Mouse (Mus musculus) lung, postnatal 10 days (tissue): ENCODE measurements around the gene Taf1.
A peak's percentile ranks its signal among the peaks of the same experiment; 100 is the strongest.

ENCODE experiments used
- DNase-seq: peaks from one replicate; pipeline ENCODE4 v3.0.0; 2021

The Taf1 gene

DNA sequence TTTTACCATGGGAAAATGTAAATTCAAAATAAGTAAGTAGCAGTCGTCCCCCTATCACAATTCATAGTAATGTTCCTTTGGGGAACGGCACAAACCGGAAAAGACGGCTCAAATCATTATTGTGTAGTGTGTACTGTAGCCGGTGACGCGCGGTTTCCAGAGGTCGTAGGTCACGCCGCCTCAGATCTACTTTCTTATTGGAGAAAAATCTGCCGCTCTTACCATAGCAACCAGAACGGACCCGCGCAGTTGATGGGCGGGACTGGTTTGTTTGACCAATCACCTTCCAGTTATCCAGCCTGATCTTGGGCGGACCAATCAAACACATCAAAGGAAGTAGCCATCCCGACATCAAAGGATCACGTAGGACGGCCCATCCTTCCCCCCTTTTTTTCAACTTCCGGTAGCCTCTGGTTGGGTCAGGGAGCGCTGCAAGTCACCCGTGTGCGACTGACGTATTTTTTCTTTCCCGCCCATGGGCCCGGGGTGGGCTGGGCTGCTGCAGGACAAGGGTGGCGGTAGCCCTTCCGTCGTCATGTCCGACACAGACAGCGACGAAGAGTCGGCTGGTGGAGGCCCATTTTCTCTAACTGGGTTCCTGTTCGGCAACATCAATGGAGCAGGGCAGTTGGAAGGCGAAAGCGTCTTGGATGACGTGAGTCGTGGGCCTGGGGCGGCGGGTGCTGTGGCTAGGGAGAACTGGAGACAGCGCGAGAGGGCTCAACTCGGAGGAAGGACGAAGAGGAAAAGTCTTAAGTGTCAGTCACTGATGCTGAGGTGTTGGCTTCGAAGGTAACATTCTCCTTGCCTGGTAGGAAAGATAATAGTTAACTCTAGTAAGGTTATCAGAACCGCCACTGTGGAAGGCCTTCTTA, at the start of gene Taf1:
Gene Taf1, plus strand, starts transcription at position 388 of the 875 bp plus-strand sequence.
- DNase-seq, result peak; percentile 96

DNA sequence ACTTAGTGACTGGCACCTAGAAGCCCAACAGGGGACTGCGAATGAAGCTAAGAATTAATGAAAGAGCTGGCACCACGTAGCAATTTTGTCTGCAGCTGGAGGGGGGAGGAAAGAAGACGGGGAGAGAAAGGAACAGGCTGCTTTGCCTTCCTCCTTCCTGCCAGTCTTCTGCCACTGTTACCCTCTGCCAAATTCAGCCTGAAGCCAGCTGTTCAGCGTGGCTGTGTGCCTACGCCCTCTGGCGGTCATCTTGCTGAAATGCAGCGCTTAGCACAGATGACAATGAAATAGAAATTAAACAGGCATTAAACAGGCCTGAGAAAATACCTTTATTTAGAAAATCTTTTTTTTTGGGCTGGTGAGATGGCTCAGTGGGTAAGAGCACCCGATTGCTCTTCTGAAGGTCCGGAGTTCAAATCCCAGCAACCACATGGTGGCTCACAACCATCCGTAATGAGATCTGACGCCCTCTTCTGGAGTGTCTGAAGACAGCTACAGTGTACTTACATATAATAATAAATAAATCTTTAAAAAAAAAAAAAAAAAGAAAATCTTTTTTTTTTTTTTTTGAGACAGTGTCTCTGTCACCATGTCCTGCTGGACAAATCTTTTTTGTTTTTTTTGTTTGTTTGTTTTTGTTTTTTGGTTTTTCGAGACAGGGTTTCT, 45.9 kb upstream of the Taf1 start:
- peak; percentile 63 for DNase-seq

DNA sequence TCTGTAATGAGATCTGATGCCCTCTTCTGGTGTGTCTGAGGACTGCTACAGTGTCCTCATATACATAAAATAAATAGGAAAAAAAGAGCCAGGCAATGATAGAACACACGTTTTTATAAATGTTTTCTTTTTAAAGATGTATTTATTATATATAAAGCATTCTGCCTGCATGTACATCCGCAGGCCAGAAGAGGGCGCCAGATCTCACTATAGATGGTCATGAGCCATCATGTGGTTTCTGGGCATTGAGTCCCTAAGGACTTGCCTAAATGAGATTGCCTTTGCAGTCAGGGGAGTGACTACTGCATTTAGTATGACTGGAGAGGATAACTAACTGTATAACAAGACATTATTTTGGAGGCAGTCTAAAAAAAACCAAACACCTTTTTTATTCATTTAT, 27.9 kb upstream of the Taf1 start:
- peak; percentile 9 for DNase-seq

DNA sequence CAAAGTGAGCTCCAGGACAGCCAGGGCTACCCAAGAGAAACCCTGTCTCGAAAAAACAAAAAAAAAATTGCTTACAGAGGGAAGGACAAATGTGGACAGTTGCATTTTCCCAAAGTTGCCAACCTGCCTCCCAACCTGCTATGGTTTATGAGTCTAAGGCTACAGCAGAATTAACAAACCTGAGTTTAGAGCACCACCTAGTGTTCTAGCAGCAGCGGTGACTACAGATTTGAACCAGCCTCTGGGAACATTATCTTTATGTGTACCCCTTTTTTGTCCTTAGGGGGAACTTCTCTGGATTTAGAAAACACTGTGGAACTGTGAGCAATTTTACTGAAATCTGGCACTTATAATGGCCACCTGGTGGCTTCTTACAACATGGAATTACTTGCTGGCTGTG, 16.8 kb upstream of the Taf1 start:
- peak; percentile 2 for DNase-seq

DNA sequence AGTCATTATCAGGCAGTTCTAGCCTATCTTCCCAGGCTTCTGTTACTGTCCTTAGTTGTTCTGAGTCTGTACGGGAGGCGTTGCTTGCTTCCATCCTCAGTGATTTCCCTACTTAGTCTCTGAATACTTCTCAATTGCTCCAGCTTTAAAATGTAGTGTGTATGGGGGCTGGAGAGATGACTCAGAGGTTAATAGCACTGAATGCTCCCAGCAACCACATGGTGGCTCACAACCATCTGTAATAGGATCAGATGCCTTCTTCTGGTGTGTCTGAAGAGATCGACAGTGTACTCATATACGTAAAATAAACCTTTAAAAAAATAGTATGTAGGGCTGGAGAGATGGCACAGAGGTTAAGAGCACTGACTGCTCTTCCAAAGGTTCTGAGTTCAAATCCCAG, 14.5 kb upstream of the Taf1 start:
- no peak for DNase-seq

DNA sequence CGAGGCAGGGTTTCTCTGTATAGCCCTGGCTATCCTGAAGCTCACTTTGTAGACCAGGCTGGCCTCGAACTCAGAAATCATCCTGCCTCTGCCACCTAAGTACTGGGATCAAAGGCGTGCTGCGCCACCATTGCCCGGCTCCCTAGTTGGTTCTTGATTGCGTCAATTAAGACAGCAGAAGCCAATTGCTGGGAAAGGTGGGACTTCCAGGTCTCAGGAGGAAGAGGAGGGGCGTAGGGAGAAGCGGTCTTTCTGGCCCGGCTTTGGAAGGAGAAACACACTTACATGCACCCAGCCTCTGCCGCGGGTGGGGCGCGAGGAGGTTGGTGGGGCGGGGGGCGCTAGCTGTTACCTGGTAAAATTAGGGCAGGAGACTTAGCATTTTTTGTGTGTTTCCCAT, 10.5 kb upstream of the Taf1 start:
- DNase-seq, result peak; percentile 1

DNA sequence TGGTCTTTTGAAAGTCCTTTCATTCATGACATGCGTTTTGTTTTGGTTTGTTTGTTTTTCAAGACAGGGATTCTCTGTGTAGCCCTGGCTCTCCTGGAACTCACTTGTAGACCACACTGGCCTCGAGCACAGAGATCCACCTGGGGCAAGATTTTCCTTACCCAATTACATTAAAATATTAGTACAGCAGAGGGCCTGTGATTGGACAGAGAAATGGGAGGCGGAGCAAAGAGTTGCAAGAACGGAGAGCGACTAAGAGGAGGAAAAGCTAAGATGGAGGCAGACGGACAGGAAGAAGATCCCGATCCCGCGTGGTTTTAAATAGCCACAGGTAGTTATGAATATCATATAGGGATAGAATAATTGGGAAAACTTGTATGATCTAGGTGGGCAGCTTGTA, 5.2 kb upstream of the Taf1 start:
- peak; percentile 44 for DNase-seq

DNA sequence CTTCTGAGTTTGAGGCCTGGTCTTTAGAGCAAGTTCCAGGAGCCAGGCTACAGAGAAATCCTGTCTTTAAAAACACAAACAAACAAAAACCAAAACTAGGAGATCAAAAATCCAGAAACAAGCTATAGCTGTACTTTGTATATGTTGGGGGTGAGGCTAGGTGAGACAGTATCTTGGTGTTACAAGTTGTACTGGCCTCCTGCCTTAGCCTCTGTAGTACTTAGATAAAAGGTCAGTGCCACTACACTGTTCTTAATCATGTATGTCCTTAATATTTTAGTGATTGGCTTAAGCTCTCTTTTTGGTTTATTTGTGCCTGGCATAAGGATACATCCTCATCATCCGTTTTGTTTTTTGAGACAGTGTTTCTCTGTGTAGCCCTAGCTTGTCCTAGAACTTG, 52.9 kb downstream of the Taf1 start:
- no peak for DNase-seq

DNA sequence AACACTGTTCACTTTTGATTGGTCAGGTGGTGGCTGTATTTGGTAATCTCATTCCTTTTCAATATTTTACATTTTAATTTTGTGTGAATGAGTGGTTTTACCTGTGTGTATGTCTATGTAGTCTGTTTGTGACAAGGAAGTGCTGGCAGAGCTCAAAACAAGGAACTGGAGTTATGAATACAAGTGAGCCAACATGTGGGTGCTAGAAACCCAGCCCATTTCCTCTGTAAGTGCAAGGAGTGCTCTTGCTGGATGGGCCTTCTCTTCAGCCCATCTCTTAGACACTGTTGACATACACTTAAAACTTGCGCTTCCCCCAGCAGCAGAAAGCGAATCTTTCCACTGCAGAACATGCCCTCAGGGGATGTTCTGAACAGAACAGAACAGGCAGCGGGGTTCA, 83.6 kb downstream of the Taf1 start:
- DNase-seq, result no peak

DNA sequence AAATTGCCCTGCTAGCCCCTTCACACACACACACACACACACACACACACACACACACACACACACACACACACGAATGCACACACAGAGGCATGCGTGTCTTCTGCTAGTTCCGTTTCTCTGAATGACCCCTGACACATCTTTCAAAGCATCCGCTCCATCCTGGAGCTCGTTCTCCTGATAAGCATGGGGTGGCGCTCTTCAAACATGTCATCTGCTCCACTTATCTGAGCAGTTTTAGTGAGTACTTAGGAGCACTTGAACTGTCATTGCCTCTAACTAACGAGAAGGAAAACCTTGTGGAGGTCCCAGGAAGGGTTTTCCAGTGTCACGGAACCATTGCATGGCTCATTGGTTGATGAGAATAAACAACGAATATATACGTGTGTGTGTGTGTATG, 85.4 kb downstream of the Taf1 start:
- DNase-seq, result no peak

DNA sequence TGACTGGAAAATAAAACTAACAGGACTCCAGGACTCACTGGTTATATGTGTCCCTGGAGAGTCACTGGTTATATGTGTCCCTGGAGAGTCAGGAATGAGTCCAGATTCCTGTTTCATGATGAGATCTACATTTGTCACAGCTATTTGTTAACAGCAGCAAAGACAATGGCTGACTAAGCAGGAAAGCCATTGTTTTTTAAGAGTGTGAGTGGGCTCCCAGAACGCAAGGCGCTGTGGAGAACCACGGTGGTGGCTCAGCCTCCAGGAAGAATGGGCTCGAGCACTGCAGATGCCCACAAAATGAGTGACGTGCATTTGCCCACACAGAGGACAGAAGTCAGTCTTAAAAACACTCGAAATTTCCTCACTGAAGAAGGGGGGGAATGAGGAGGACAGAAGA, 87.8 kb downstream of the Taf1 start:
- no peak for DNase-seq

DNA sequence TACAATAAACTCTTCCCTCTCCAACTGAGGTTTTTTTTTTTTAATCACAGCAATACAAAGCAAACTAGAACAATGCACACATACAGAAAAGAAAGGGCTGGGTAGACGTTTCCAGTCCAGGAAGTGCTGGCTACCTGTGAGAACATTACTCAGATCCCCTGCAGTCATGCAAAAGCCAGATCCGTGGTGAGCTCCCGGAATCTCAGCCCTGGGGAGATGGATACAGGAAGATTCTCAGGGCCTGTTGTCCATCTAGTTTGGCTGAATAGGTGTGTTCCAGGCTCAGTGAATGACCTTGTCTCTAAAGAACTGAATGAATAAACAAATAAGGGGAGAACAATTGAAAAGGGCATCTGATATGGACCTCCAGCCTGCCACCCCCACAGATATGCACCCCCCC, 90.0 kb downstream of the Taf1 start:
- DNase-seq, result no peak

DNA sequence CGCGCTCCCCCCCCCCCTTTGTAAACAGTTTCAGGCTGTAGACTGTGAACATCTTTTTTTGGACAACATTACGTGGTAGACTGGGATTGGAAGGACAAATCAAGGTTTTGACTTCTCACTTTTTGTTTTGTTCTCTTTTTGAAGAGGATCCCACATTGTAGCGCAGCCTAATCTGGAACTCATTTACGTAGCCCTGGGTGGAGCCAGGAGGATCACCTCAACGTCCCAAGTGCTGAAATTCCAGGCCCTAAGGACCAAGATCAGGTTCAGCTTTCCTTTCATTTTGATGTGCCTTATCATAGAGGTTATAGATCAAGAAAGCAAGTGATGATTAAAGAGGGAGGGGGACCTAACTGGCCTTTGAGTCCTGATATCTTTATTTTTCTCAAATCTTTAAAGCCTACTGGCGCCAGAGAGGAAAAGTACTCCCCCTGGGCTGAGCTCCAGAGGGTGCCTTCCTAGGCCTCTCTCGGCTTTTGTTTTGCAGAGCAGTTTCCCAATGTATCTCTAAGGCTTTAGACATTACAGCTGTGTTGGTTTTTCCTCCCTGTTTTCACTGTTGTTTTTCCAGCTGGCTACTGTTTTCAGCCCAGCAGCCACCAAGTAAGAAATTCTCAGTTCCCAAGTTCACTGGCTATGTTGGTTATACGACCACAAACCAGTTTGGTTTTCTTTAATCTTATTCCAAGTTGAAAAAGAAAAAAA, 104.4 kb downstream of the Taf1 start:
- DNase-seq, result peak; percentile 15

DNA sequence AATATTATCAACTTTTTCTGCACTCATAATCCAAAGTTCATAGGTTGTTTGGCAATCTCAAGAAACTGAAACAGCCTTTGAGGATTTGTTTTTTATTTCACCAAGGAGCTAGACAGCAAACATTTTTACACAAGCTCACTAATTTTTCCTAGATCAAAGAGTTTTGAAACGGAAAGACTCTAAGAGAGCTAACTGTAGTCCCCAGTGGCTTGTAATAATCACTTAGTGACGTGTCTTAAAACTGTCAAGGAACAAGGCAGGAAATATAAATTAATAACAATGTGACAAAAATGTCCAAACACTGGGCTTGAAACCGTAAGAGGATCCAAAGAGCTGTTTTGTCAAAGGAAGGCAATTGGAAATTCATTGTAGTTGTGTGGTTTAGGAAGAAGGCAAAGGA, 106.3 kb downstream of the Taf1 start:
- no peak for DNase-seq

DNA sequence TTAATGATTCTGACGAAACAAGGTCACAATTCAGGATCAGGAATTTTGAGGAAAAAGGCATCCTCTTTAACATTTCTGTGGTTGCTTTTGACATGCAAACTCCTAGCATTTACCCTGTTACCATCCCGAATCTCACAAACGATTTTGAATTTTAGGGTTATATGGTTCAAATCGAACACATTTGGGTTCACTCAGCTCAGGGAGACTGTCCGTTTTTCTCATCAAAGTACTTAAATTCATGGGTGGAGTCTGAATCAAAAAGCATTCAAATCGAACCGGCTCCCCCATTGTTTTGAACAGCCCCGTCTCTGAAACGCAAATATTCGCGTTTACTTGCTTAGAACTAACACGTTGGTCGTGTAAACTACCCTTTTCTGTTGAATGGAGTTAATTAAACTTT, 106.8 kb downstream of the Taf1 start:
- DNase-seq, result no peak

DNA sequence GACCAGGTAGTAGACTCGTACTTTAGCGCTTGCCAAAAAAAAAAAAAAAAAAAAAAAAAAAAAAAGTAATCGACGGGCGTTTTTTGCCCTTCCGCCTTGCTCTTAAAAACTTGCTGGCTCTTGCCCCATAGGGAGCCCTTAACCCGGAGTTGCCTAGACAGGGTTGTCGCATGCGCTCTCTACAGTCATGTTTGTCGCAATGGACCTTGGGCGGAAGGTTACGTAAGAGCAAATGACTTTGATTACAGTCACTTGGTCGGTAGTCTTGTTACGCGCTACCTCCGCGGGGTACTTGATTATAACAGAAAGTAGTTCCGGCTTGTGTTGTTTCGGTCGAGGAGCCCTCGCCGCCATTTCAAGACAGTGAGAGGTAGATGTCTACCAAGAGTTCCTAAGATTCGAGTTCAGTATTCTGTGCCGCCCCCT, 107.2 kb downstream of the Taf1 start, which contains the start of gene Ogt:
Gene Ogt, plus strand, starts transcription at position 320 of the 426 bp plus-strand sequence.
- DNase-seq, result peak; percentile 95

DNA sequence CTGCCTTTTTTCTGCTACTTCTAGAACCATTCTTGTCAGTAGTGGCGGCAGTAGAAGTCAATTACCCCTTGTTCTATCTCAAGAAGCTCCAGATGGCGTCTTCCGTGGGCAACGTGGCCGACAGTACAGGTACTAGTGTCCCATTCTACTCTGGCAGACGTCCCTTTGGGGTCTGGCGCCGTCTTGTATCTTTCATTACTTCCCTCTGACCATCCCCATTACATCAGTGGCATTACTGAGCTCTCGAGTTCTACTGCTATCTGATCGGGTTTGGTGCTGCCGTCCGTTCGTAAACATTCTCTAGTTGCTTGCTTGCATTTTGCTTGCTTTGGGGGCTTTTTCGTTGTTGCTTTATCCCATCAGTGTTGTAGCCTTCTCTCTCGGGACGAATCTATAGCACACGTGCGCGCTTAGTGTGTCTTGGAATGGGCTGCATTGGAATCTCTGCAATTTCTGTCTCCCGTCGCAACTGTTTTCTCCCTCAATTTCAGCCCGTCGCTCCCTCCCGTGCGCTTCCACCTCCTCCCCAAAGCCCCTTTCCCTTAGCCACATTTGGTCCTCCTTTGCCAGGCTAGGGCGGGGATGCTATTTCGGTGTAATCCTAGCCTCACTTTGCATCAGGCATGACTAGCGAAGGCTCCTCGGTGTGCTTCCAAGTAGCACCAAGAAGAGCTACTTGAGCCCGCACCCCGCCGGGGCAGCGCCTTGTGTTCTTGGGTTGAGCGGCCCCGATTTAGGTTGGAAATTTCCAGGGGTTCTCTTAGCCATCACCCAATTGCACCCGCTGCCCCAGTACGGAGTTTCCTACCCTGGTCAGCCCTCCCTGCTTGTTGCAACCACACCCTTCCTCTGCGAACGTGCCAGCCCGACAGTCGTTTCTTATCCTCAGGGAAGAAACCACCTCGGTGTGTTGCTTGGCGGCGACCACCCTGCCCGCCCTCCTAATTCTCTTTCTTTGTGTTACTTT, 107.9 kb downstream of the Taf1 start:
- DNase-seq, result peak; percentile 50

DNA sequence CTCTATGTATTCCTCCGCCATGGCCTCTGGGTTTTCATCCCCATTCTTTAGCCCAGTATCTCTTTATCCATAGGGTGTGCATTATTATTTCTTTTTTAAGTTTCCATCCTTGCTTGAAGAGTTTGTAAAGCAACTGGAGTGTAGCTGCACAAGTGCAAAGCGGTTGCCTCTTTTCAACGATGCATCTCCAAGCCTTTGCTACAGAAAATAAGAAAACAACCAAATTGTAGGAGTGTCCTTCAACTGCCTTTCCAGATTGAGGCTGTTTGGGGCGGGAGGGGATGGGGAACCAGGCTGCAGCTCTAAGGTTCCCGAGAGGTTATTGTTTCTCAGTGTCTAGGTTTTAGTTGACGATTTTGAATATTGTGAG, 108.6 kb downstream of the Taf1 start:
- no peak for DNase-seq

DNA sequence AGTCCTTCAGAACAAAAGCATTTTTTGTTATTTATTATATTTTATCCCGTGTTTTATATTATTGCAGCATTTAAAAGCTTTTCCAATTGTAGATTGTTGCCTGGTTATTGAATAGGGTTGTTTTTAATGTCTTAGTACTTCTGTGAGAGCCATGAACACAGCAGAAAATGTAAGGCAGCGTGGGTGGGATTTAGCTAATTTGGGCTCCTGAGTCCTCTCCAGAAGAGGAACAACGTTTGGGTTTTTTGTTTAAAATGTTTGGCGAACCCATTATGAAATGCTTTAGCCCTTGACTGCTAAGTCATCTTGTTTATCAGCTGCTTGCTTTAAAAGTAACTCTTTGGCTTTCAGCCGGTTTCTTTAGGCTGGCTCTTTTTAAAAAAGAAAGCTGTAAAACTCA, 109.6 kb downstream of the Taf1 start:
- no peak for DNase-seq

DNA sequence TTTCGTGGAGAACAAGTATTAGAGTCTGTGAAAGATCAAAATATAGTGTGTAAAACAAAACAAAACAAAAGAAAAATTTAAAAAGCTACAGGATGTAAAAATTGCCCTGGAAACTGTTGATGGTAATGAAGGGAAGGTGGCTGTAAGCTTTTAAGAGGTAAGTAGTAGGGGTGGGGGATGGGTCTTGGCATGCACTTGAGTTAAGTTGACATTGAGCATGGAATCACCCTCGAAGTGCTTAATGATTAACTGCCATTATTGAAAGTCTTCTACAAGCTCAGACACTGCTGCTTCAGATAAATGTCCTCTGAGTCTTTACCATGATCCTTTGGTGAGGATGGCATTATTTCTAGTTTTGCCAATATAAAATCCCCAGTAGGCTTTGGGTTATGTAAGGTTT, 112.8 kb downstream of the Taf1 start:
- DNase-seq, result no peak

DNA sequence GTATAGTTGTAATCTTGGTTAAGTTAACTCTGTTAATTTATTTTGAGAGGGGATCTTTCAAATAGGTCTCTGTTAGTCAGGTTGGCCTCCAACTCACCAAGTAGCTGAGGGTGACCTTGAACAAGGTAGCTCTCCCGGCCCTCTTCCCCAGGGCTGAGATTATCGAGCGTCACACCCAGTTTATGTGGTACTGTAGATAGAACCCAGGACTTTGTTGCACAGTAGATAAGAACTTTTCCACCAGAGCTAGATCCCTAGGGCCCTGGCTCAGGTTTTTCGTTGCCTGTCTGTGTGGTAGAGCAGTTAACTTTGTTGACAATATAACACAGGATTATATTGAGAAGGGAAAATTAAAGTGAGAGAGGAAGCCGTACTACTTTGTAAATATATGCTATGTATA, 114.1 kb downstream of the Taf1 start:
- DNase-seq, result no peak
